Mouse (Mus musculus) liver, embryonic 18 days (tissue): ENCODE measurements around the gene Defa22. TPM values are rescaled to one million over a fixed set of nuclear protein-coding genes. Genes with fewer than 3 reads are reported as not detected.

Experiments
- polyA plus RNA-seq: library from polyadenylated mRNA; depleted of rRNA; stranded (reverse); fragments of >200 nt; gene quantifications from 2 replicates; pipeline ENCODE4 v1.2.3, GENCODE M21; 2012; rRNA removed

Defa22 gene
- polyA plus RNA-seq: not detected in 2 replicates

GRCm38 (mm10) chr8:21161977-21162376, at the start of gene Defa22:
Gene Defa22 (plus strand): TSS chr8:21162277.

GRCm38 (mm10) chr8:21134342-21134741, 27.7 kb upstream of the Defa22 start, which contains the start of gene Defa30:
Gene Defa30 (plus strand): TSS chr8:21134642.

GRCm38 (mm10) chr8:21191314-21191713, 29.2 kb downstream of the Defa22 start, which contains the start of gene Defa31:
Gene Defa31 (plus strand): TSS chr8:21191614.

GRCm38 (mm10) chr8:21201261-21201660, 39.2 kb downstream of the Defa22 start, which contains the start of gene Gm15293:
Gene Gm15293 (plus strand): TSS chr8:21201561.

Other genes starting within 250 kb of the Defa22 start
- not detected in 2 replicates for gene Gm6040, start 240.2 kb upstream of the Defa22 start, polyA plus RNA-seq
- gene AY761185, start 217.6 kb upstream of the Defa22 start, polyA plus RNA-seq: not detected in 2 replicates
- gene Defa21, start 136.7 kb upstream of the Defa22 start, polyA plus RNA-seq: not detected in 2 replicates
- not detected in 2 replicates for gene Defa23, start 107.2 kb upstream of the Defa22 start, polyA plus RNA-seq
- gene Defa35, start 97.2 kb upstream of the Defa22 start, polyA plus RNA-seq: not detected in 2 replicates
- gene Defa25, start 77.8 kb upstream of the Defa22 start, polyA plus RNA-seq: not detected in 2 replicates
- gene Gm14851, start 66.2 kb upstream of the Defa22 start, polyA plus RNA-seq: not detected in 2 replicates
- not detected in 2 replicates for gene Defa30, start 27.6 kb upstream of the Defa22 start, polyA plus RNA-seq
- gene Defa31, start 29.3 kb downstream of the Defa22 start, polyA plus RNA-seq: not detected in 2 replicates
- gene Gm15293, start 39.3 kb downstream of the Defa22 start, polyA plus RNA-seq: not detected in 2 replicates
- gene Gm15292, start 87.5 kb downstream of the Defa22 start, polyA plus RNA-seq: not detected in 2 replicates
- gene Defa27, start 153.3 kb downstream of the Defa22 start, polyA plus RNA-seq: not detected in 2 replicates
- not detected in 2 replicates for gene Defa29, start 164.7 kb downstream of the Defa22 start, polyA plus RNA-seq
- not detected in 2 replicates for gene Defa2, start 216.2 kb downstream of the Defa22 start, polyA plus RNA-seq
- gene Defa33, start 229.5 kb downstream of the Defa22 start, polyA plus RNA-seq: not detected in 2 replicates